Mouse (Mus musculus): ENCODE measurements around the gene Srrm1.
"Not testable (repeated sequence)": the region's sequence is repeated elsewhere in the genome, so short reads cannot be mapped to it uniquely, and the experiment has no call there.

Srrm1 gene

DNA sequence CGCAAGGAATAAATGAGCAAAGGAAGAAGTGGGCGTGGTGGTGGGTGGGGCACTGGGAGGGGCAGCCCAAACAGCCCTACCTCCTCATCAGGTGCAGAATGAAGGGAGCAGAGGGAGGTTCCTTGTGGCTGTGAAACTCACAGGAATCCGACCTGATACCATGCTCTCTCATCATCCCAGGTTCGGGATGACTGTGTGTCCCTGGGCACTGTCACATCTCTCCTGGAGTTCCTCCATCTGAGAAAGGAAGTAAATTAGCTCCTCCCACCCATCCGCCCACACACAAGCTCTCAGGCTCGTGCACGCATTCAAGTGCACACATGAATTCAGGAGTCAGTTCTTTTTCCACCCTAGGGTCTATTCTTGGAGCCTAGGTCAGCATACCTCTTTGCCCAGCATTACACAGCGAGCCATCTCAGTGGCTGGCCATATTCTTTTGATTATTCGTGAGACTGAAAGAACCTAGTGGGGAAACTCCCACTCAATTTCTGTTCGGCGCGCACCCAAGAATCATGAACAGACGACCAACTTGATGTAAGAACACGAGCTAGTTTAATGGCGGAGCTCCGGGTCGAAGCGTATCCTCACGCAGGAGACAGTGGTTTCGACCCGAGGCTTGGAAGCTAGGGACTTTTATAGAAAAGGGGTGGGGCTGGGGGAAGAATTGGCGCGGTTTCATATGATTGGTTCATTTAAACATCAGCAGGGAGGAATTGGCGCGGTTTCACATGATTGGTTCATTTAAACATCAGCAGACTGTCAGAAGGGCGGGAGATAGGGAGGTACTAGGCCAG lies 52.7 kb downstream of the Srrm1 start:
- no peak for DNase-seq (ENCODE audit: low spot score in 2 of 2)

DNA sequence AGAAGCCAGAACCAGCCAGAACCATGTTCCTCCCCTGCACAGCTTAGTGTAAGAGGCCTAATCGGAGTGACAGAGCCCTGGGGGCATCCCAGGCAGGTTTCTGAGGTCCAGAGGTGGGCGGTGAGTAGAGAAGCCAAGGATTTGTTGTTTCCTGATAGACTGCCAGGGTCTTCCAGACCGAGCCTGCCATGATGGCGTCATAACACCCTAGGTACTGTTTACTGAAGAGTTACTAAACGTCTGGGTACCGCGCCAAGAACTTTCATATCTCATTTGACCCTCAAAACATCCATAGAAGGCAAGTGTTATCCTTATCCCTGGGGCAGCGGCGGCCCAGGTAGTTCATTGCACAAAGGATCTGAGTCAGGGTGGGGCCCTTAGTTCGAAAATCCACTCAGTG lies 54.4 kb downstream of the Srrm1 start:
- DNase-seq (ENCODE audit: low spot score in 2 of 2) = no peak

DNA sequence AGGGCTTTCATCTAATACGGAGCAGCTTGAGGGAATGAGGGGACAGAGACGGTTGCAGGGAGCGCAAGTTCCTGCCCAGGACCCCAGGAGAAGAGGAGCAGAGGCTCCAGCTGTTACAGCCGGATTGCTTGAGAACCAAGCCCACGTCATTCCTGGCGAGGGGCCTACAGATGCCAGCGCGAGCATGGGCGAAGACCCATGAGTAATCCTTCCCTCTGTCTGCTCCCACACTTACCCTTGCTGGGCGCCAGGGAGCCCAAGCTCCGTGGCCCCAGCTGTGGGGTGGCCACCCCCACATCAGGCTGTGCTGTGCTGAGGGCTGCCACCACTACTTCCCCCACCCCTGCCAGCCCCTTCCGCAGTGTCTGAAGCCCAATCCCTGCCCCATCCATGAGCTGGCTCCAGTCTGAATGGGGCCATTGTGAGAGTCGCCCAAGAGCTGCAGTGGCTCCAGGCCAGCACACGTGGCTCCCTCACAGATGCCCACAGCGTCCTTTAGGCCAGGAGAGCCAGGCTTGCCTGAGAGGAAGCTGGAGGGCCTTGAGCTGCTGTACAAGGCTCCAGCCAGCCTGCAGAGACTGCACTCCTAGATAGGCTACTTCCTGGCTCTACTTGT lies 55.1 kb downstream of the Srrm1 start:
- DNase-seq (ENCODE audit: low spot score in 2 of 2) = peak in 1 of 2 experiments; percentile 63

- no peak for DNase-seq (ENCODE audit: low spot score in 2 of 2)
Observed at GRCm38 (mm10) chr4:135297146-135297545, 56.0 kb downstream of the Srrm1 start.

DNA sequence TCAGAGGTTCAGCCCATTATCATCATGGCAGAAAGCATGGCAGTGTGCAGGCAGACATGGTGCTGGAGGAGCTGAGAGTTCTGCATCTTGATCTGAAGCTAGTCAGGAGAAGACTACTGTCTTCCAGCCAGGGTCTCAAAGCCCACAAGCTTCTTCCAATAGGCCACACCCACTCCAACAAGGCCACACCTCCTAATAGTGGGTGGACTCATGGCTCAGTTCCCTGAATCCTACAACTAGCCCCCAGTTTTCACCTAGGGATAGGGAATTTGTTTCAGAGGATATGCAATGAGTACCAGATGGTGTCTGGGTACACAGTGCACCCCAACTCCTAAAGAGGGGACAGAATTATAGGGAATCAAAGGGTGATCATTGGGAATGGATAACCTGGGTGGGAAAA lies 56.6 kb downstream of the Srrm1 start:
- DNase-seq (ENCODE audit: low spot score in 2 of 2) = no peak

DNA sequence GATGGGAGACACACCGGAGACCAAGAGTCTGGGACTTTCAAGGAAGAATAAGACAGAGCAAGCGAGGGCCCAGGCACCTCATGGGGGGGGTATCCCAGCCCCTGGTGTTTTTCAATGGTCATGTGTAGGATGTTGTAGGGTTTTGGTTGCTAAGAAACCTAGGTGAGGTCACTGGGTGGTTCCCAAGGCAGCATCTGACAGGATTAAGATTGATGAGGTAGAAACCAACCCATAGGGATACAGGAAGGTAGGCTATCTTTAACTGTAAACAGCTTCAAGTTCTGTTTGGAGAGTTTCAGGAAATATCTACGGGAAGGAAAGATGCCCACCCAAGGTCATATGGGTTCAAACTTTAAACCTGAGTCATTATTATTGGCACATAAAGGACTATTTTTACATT lies 59.3 kb downstream of the Srrm1 start:
- DNase-seq (ENCODE audit: low spot score in 2 of 2) = no peak

GRCm38 (mm10) chr4:135292477-135293089 lies 60.5 kb downstream of the Srrm1 start:
- DNase-seq (ENCODE audit: low spot score in 2 of 2) = no peak

GRCm38 (mm10) chr4:135291841-135292240 lies 61.3 kb downstream of the Srrm1 start:
- DNase-seq (ENCODE audit: low spot score in 2 of 2) = no peak

DNA sequence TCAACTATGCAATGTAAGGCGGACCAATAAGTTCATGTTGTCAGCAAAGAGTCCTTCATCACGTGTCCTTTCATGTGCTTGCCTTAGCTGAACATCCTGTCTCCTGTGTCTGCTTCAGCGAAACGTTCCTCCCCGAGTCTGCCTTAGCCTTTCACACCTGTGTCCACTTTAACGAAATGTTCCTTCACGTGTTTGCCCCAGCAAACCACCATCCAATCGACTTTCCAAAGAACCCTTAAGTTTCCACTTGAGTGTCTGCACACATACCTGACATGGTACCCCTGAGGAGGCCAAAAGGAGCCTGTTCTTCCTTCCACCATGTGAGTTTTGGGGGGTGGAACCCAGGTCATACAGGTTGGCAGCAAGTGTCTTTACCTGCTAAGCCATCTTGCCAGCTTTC lies 61.9 kb downstream of the Srrm1 start:
- no peak for DNase-seq (ENCODE audit: low spot score in 2 of 2)

GRCm38 (mm10) chr4:135287975-135288374 lies 65.1 kb downstream of the Srrm1 start:
- no peak for DNase-seq (ENCODE audit: low spot score in 2 of 2)

DNA sequence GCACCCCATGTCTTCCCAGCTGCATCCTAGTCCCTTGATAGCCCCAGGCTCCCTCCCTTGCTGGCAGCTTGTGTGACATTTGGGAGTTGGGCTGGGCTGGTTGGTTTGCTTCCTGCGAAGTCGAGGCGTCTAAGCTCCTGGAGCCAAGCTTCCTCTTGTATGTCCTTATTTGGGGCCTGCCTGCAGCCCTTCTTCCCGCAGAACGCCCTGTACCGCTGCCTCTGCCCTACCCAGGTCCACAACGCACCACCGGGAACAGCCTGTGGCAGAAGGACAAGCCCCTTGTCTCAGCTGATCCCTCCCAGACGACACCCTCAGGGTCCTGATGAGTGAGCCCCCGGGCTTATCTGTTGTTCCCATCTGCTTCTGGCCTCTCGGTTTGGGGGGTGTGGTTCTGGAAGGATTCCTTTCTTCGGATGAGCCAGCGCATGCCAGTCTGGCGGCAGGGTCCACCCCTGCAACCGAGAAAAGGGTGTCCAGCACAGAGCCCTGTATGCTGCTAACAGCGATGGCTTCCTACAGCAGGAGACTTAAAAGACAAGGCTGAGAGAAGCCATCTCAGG lies 66.2 kb downstream of the Srrm1 start:
- no peak for DNase-seq (ENCODE audit: low spot score in 2 of 2)

DNA sequence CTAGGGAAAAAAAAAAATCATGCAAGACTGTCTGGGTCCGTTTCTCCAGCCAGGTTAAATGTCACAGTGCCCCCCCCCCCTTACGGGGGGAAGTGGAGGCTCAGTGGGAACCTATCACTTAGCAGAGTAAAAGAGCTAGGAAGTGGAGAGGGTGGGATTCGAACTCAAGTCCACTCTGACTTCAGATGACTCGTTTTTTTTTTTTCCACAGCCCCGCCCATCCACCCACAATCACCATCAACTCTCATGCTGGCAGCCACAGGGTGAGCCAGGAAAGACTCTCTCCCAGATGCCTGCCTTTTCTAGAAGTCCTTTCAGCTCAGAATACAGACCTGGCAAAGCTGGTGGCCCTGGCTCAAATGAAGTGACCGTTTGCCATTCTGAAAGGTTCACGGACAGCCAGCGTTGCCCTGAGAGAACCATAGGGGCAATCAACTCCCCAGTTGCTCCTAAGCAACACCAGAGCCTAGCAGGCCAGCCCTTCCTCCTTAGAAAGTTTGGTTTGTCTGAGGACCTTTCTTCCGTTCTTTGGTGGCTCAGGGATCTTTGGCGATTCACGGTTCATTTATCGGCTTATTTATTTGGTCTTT lies 67.0 kb downstream of the Srrm1 start:
- no peak for DNase-seq (ENCODE audit: low spot score in 2 of 2)

DNA sequence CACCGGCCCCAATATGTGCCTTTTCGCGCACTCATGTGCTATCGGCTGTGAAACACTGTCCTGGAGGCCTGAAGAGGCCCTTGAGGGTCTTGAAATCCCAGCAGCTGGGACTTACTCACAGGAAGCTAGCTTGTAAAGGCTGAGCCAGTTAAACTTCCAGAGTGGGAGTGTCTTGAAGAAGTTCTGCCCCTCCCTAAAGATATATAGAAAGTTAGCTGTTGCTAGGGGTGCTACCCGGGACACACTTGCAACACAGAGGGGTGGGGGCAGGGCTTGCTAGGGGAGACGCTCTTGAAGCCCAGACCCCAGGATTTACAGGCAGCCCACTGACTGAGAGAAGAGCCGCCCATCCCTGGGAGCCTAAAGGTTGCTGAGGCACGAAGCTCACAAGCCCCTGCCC lies 67.7 kb downstream of the Srrm1 start:
- DNase-seq (ENCODE audit: low spot score in 2 of 2) = no peak

DNA sequence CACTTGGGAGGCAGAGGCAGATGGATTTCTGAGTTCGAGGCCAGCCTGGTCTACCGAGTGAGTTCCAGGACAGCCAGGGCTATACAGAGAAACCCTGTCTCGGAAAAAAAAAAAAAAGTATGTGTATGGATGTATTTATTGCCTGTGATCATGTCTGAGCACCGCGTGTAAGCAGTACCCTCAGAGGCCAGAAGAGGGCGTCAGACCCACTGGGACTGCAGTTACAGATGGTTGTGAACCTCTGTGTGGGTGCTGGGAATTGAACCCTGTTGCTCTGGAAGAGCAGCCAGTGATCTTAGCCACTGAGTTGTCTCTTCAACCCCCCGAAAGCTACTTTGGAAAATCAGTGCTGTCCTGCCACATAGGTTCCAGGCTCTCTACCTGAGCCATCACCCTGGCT lies 69.2 kb downstream of the Srrm1 start:
- no peak for DNase-seq (ENCODE audit: low spot score in 2 of 2)

DNA sequence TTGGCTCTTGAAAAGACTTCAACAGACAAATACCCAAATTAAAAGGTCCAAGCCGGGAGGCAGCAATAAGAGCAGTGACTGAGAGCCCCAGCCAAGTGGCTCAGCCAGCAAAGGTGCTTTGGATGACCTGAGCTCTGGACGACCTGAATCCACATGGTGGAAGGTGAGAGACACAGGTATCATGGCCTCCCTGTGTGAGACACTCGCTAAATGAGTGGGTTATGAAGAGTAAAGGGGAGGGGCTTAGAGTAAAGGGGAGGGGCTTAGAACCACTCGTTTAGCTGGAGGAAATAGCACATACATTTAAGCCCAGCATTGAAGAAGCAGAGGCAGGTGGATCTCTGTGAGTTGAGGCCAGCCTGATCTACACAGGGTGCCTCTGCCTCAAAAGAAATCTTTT lies 69.7 kb downstream of the Srrm1 start:
- no peak for DNase-seq (ENCODE audit: low spot score in 2 of 2)

GRCm38 (mm10) chr4:135282651-135283290 lies 70.3 kb downstream of the Srrm1 start:
- no peak for DNase-seq (ENCODE audit: low spot score in 2 of 2)

GRCm38 (mm10) chr4:135280016-135280415 lies 73.1 kb downstream of the Srrm1 start:
- not testable (repeated sequence) for DNase-seq (ENCODE audit: low spot score in 2 of 2)

GRCm38 (mm10) chr4:135276681-135277379 lies 76.3 kb downstream of the Srrm1 start:
- no peak for DNase-seq (ENCODE audit: low spot score in 2 of 2)

- no peak for DNase-seq (ENCODE audit: low spot score in 2 of 2)
Observed at GRCm38 (mm10) chr4:135274761-135275160, 78.4 kb downstream of the Srrm1 start.

GRCm38 (mm10) chr4:135273307-135273682 lies 79.8 kb downstream of the Srrm1 start:
- no peak for DNase-seq (ENCODE audit: low spot score in 2 of 2)

- peak; percentile 96 for DNase-seq (ENCODE audit: low spot score in 2 of 2)
Observed at GRCm38 (mm10) chr4:135272640-135273306, 80.3 kb downstream of the Srrm1 start, which contains the start of gene Clic4. Gene Clic4 (minus strand): TSS chr4:135272814.
